Mouse (Mus musculus) liver, postnatal 0 days (tissue): Measurements from ENCODE around the gene Ccnd3.

Experiments used
- CTCF ChIP-seq: sonication (generic); IDR thresholded peaks from 2 replicates; pipeline ENCODE4 v1.5.1; 2016; ENCODE audit warnings: antibody characterized with exemption, low read depth
- EP300 ChIP-seq: IDR thresholded peaks from 2 replicates; pipeline ENCODE4 v1.6.1; 2016; ENCODE audit warnings: antibody characterized with exemption, low read depth, mild to moderate bottlenecking

DNA sequence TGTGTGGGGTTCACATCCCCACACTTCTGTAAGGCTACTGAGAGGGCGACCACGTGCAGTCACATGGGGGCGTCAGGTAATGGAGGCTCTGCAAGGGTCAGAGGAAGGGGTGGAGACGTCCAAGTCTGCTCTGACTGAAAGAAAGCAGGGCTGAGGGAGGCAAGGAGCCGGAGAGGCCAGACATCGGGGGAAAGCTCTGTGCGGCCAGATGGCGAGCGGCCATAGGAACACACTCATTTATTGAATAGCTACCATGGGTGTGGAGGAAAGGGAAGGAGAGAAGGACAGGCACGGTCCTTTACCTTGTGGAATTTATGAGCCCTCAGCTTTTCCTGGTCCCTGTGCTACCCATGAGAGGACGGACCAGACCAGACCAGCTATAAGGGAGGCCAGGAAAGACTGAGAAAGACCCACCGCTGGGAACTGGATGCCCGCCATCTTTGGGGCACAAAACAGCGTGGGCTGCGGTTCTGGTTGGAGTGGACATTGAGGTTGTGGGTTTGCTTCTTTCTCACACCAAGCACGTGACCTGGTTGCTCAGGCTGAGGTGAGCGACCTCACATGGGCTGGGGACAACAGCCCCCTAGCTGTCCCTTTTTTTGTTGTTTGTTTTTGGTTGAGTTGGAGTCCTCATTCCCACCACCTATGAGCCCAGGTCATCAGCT, 22.1 kb downstream of the Ccnd3 start:
- no peak for TF ChIP-seq CTCF
- TF ChIP-seq EP300 = no peak
